In the genomic region with DNA sequence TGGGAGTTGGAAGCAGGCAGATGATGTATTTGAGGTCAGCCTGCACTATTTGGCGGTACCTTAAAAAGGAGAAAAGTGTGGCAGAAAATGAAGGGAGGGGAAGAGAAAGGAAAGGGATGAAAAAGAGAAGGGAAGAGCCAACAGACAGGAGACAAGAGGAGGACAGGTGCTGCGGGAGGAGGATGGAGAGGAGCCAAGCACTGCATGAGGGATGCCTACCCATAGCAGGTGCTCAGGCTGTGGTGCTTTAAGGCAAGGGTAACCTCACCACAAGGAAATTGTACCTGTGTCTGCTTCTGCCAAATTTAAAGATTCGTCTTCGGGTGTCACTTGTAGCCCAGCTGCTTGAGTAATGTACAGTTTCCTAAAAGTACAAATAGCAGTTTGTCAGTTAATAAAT, we compare ENCODE assay signal across 37 mouse cellular contexts. TPM values are rescaled to one million over a fixed set of nuclear protein-coding genes. Genes with fewer than 3 reads are reported as not detected.
"Had no signal": no experiment of that assay in that cellular context is flagged by ENCODE, and none has a peak within 500 bp of the region (broad histone marks: within the 10 kb centered on the region; RNA-seq: fewer than 3 reads in every experiment).

No protein-coding gene starts in this region.

- H3K4me3 ChIP-seq: limb, embryonic 10.5 days; limb, embryonic 12.5 days; limb, embryonic 13.5 days; limb, embryonic 15.5 days; liver, embryonic 12.5 days; liver, embryonic 13.5 days; liver, embryonic 15.5 days; lung, embryonic 15.5 days; megakaryocyte, embryonic 14.5 days; midbrain, embryonic 10.5 days; midbrain, embryonic 12.5 days; midbrain, embryonic 13.5 days; midbrain, embryonic 15.5 days; neural tube, embryonic 12.5 days had no signal

- H3K27me3 ChIP-seq: limb, embryonic 12.5 days; limb, embryonic 13.5 days; limb, embryonic 15.5 days; liver, embryonic 12.5 days; liver, embryonic 13.5 days; liver, embryonic 15.5 days; lung, embryonic 15.5 days; midbrain, embryonic 12.5 days; midbrain, embryonic 13.5 days; midbrain, embryonic 15.5 days; neural tube, embryonic 12.5 days had no signal

- DNase-seq: left cerebral cortex, postnatal 4 days; liver; liver, embryonic 13.5 days; liver, postnatal 0 days; lung, adult 18-20 months; lung, adult 2 months; lung, embryonic 14.5 days; lung, postnatal 10 days; lung, postnatal 14 days; lung, postnatal 36 days; lung, postnatal 4 days; midbrain, embryonic 14.5 days had no signal

- H3K4me2 ChIP-seq: limb, embryonic 12.5 days; limb, embryonic 13.5 days; limb, embryonic 15.5 days; liver, embryonic 11.5 days; liver, embryonic 12.5 days; liver, embryonic 13.5 days; liver, embryonic 15.5 days; lung, embryonic 14.5 days; lung, embryonic 15.5 days; midbrain, embryonic 11.5 days; midbrain, embryonic 12.5 days; midbrain, embryonic 13.5 days; midbrain, embryonic 15.5 days; neural tube, embryonic 12.5 days had no signal

- H3K36me3 ChIP-seq: limb, embryonic 10.5 days; limb, embryonic 12.5 days; limb, embryonic 13.5 days; limb, embryonic 15.5 days; liver, embryonic 12.5 days; liver, embryonic 13.5 days; liver, embryonic 15.5 days; lung, embryonic 15.5 days; midbrain, embryonic 10.5 days; midbrain, embryonic 12.5 days; midbrain, embryonic 13.5 days; midbrain, embryonic 15.5 days; neural tube, embryonic 12.5 days had no signal

RNA-seq across cellular contexts. Expression of a gene that starts 37.5 kb away (rescaled TPM):
- polyA plus RNA-seq: limb, embryonic 10.5 days; limb, embryonic 11.5 days; limb, embryonic 12.5 days; limb, embryonic 13.5 days; limb, embryonic 14.5 days; limb, embryonic 15.5 days; liver, adult 2 months; liver, embryonic 11.5 days; liver, embryonic 12.5 days; liver, embryonic 13.5 days; liver, embryonic 14.5 days; liver, embryonic 15.5 days; liver, embryonic 16.5 days; liver, postnatal 0 days; lung, embryonic 14.5 days; lung, embryonic 15.5 days; lung, embryonic 16.5 days; macrophage; midbrain, embryonic 10.5 days; midbrain, embryonic 12.5 days; midbrain, embryonic 13.5 days; midbrain, embryonic 14.5 days; midbrain, embryonic 15.5 days; midbrain, embryonic 16.5 days; midbrain, postnatal 0 days; neural tube, embryonic 11.5 days; neural tube, embryonic 12.5 days had no signal
